Mouse (Mus musculus): ENCODE results near the gene Hist3h2a.

Gene Hist3h2a

GRCm38 (mm10) chr11:58954420-58955142 is at the start of gene Hist3h2a, which contains the start of gene Trim17:
TSS of gene Hist3h2a (plus strand) at chr11:58954685.
TSS of gene Trim17 (plus strand) at chr11:58954685.
- peak; percentile 94 for DNase-seq (ENCODE audit: low spot score)

DNA sequence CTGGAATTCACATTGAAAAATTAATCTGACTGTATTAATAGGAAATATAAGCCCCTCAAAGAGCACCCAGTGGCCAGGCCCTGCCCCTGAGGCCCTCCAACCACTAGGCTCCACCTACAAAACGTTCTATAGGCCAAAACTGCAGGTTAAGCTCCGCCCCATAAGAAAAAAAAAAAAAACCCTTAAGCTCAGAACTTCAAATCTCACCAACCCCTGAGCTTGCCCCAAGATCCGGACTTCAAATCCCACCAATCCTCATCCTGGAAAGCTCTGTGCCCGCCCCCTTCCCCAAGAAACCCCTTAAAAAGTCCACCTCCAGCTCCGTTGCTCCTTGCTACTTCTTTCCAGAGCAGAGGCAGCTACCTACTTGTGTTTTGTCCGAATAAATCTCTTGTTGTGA is 49.6 kb upstream of the Hist3h2a start:
- no peak for DNase-seq (ENCODE audit: low spot score)

GRCm38 (mm10) chr11:58913776-58914175 is 40.7 kb upstream of the Hist3h2a start:
- DNase-seq (ENCODE audit: low spot score), result no peak

- DNase-seq (ENCODE audit: low spot score), result no peak
These were observed 39.9 kb upstream of the Hist3h2a start for GRCm38 (mm10) chr11:58914461-58915028.

- no peak for DNase-seq (ENCODE audit: low spot score)
These were observed 37.4 kb upstream of the Hist3h2a start for GRCm38 (mm10) chr11:58916879-58917744.

GRCm38 (mm10) chr11:58917745-58918366 is 36.6 kb upstream of the Hist3h2a start, which contains the start of gene Btnl10:
TSS of gene Btnl10 (plus strand) at chr11:58917908.
- no peak for DNase-seq (ENCODE audit: low spot score)

GRCm38 (mm10) chr11:58918759-58919158 is 35.7 kb upstream of the Hist3h2a start:
- no peak for DNase-seq (ENCODE audit: low spot score)

- DNase-seq (ENCODE audit: low spot score), result no peak
These were observed 32.1 kb upstream of the Hist3h2a start for GRCm38 (mm10) chr11:58922420-58922819.

GRCm38 (mm10) chr11:58926651-58927050 is 27.8 kb upstream of the Hist3h2a start:
- no peak for DNase-seq (ENCODE audit: low spot score)

DNA sequence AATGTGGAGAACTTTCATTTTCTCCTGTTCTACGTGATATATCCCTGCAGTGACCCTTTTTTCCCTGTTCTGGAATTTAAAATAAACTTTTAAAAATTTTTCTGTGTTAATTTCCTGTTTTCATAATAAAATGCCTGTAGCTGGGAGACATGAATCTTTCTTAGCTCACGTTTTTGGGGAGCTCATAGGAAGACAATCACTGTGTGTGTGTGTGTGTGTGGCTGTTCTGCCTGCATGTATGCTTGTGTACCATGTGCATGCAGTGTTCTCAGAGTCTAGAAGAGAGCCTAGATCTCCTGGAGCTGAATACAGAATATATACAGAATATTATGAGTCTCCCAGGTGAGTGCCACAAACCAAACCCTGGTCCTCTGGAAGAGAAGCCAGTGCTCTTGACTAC is 27.4 kb upstream of the Hist3h2a start:
- no peak for DNase-seq (ENCODE audit: low spot score)

- DNase-seq (ENCODE audit: low spot score), result peak; percentile 55
These were observed 26.5 kb upstream of the Hist3h2a start for GRCm38 (mm10) chr11:58927790-58928651.

DNA sequence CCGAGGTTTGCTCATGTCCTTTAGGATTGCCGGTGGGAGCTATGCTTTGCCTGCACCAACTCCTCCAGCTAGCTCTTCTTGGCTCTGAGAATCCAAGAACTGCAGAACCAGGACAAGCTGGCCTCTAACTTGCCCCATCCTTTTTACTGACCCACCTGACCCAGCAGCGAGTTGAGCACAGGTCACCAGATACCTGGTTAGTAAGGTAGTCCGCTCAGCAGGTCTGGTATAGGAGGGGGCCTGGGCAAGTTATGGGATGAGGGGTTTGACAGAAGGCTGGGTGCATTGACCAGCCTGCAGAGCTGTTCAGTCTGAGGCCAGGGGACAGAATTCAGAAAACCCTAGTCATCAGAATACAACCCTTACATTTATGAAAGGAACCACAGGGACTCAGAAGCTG is 25.4 kb upstream of the Hist3h2a start:
- DNase-seq (ENCODE audit: low spot score), result no peak

DNA sequence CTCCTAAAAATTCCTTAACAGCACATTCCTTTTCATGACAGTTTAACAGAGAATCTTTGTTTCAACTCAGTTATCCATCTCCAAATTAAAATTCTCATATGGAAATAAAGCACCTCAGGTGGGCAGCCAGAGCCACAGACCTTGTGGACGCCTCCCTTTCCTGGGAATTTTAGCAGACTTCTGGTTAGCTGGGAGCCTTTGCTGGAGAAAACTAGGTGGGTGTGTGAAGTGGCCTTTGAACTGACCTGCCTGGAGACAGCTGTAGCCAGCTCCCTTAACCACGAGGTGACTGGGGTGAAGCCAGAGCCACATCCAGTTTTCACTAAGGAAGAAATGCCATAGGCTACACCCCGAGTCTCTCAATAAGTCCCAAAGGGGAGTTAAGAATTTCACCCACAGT is 24.8 kb upstream of the Hist3h2a start:
- peak; percentile 60 for DNase-seq (ENCODE audit: low spot score)

- no peak for DNase-seq (ENCODE audit: low spot score)
These were observed 24.2 kb upstream of the Hist3h2a start for GRCm38 (mm10) chr11:58930254-58930653.

DNA sequence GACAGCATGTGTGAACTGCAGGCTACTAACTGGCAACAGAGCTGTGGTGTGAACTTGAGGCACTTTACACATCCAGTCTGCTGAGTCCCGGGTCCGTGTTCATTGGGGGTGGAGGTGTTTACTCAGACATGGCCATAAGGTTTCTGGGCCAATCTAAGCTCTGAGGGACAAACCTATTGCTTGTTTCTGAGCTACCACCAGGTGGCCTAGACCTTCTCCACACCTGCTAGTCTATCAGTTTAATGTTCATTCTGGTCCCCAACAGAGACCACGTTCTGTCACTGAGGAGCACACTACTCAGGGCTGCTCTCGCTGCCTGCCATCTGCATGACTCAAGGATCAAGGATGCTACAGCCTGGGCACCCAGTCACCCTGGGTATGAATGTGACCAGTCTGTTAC is 22.9 kb upstream of the Hist3h2a start:
- no peak for DNase-seq (ENCODE audit: low spot score)

DNA sequence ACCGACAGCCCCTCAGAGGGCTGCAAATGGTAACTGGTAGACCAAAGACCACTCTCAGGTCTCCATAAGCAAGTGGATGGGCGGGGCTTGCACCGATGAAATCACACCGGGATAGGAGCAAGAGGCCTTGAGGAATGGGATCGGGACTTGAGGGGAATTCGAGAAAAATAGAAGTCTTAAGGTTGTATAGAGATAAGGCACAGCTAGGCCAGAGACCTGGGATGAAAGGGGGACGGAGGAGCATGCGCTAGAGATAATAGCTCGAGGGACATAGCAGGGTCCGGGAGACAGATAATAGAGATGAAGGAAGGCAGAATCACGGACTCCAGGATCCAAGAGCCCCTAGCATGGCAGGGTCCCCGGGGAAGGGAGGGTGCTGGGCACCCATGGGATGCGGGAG is 16.6 kb upstream of the Hist3h2a start:
- no peak for DNase-seq (ENCODE audit: low spot score)

- DNase-seq (ENCODE audit: low spot score), result peak; percentile 90
These were observed 16.0 kb upstream of the Hist3h2a start, which contains the start of gene Rnf187 for GRCm38 (mm10) chr11:58938322-58939087. TSS of gene Rnf187 (minus strand) at chr11:58938916.

- DNase-seq (ENCODE audit: low spot score), result no peak
These were observed 15.4 kb upstream of the Hist3h2a start for GRCm38 (mm10) chr11:58939088-58939439.

DNA sequence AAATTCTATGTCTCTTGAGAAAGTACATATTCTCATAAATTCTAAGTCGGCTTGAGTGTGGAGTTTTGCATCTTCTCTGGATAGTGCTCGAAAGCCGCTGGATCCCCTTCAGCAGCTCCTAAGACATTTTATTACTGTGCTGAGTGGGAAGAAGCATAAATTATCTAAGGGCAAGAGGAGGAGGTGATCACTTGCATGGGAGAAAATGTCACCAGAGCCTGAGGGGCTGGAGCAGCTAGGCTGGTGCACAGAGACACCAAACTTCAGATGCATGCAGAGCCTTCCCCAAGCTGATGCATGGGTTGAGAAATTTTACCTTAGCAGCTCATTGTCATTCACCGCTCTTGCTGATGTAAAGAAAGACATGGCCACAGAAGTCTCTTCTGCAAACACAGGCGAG is 10.3 kb upstream of the Hist3h2a start:
- DNase-seq (ENCODE audit: low spot score), result no peak

GRCm38 (mm10) chr11:58947306-58947705 is 7.2 kb upstream of the Hist3h2a start:
- no peak for DNase-seq (ENCODE audit: low spot score)
